Mouse (Mus musculus) intestine, embryonic 14.5 days (tissue): ENCODE measurements around the gene Mrpl14. TPM values are rescaled to one million over a fixed set of nuclear protein-coding genes. Genes with fewer than 3 reads are reported as not detected.

Source experiments
- ATAC-seq: fragments of 200-750 bp; cut with Nextera tagmentation; replicated peaks from 2 replicates; pipeline ENCODE4 v1.8.0; 2017; ENCODE audit warnings: low read depth, moderate number of reproducible peaks, moderate TSS enrichment, moderate library complexity; ENCODE audit not compliant: low FRiP score, low TSS enrichment
- DNase-seq: peaks from one replicate; pipeline ENCODE4 v3.0.0-alpha.2; 2018; ENCODE audit warnings: low spot score
- H3K27ac ChIP-seq: fragments of 300-500 bp; sonication (generic); 2 replicates; pipeline ENCODE4 v1.5.1; 2014; ENCODE audit warnings: low read depth, mild to moderate bottlenecking, control low read depth
- H3K27me3 ChIP-seq: fragments of 300-500 bp; sonication (generic); replicated peaks from 2 replicates; pipeline ENCODE4 v1.6.1; 2014; ENCODE audit warnings: low read length, control low read depth; ENCODE audit not compliant: control insufficient read depth, insufficient read depth
- H3K36me3 ChIP-seq: fragments of 300-500 bp; sonication (generic); 2 replicates; pipeline ENCODE4 v1.6.1; 2014; ENCODE audit warnings: low read length, control low read depth; ENCODE audit not compliant: control insufficient read depth, insufficient read depth
- H3K4me1 ChIP-seq: fragments of 300-500 bp; sonication (generic); replicated peaks from 2 replicates; pipeline ENCODE4 v1.6.1; 2014; ENCODE audit warnings: low read length, control low read depth, mixed read lengths; ENCODE audit not compliant: control insufficient read depth, insufficient read depth
- H3K4me2 ChIP-seq: fragments of 300-500 bp; sonication (generic); 2 replicates; pipeline ENCODE4 v1.6.1; 2014; ENCODE audit warnings: low read length
- H3K4me3 ChIP-seq: fragments of 300-500 bp; sonication (generic); 2 replicates; pipeline ENCODE4 v1.5.1; 2014; ENCODE audit warnings: low read depth, low read length, control low read depth, mixed read lengths
- H3K9ac ChIP-seq: fragments of 300-500 bp; sonication (generic); 2 replicates; pipeline ENCODE4 v1.6.1; 2014; ENCODE audit warnings: mild to moderate bottlenecking, low read length
- H3K9me3 ChIP-seq: fragments of 300-500 bp; sonication (generic); 2 replicates; pipeline ENCODE4 v1.6.1; 2016; ENCODE audit warnings: low read length, control low read depth; ENCODE audit not compliant: control insufficient read depth
- WGBS: fragments of 180-500 bp; shearing (Covaris S2); extraction: QIAGEN DNeasy Blood & Tissue Kit; methylation state at CpG from one replicate; pipeline ENCODE4 v1.1.7; 2014; 5-methylcytosine and 5-hydroxymethylcytosine counted together
- polyA plus RNA-seq: library from polyadenylated mRNA; unstranded; fragments of >200 nt; fragmentation: Nextera tagmentation; extraction: Ambion mirVana; gene quantifications from 2 replicates; pipeline ENCODE4 v1.2.1, GENCODE M21; 2014

Mrpl14 gene
- polyA plus RNA-seq, 1 experiment from 2014 or later: 173 TPM

DNA sequence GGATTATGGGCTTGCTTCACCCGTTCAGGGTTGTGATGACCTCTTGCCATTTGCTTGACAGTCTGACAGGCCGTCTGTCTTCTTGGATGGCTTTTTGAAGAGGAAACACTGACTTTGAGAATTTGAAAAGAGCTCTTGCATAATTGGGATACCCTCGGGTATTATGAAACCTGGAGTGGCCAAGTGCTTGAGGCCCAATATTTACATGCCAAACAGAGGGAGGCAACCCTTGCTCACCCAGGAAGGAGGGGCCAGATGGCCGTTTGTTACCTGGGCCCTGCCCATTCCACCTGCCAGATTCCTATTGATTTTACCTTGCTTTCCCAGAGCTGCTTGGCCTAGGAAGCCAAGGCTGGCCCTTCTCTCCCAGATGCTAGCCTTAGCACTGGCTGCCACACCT, 16.1 kb downstream of the Mrpl14 start:
- Histone ChIP-seq H3K27me3 (no peaks in the 10 kb centered on the region), H3K27ac (no peak overlapping the region), H3K4me1 (no peaks in the 10 kb centered on the region), H3K4me3 (no peak overlapping the region), H3K9me3 (no peaks in the 10 kb centered on the region), H3K4me2 (no peak overlapping the region), H3K36me3 (peaks cover 12% of the 10 kb centered on the region), H3K9ac (no peak overlapping the region)
- no peak for ATAC-seq
- whole genome bisulfite sequencing: 47% methylated on average over 4 of the region's 4 CpGs
- DNase-seq: no peak

DNA sequence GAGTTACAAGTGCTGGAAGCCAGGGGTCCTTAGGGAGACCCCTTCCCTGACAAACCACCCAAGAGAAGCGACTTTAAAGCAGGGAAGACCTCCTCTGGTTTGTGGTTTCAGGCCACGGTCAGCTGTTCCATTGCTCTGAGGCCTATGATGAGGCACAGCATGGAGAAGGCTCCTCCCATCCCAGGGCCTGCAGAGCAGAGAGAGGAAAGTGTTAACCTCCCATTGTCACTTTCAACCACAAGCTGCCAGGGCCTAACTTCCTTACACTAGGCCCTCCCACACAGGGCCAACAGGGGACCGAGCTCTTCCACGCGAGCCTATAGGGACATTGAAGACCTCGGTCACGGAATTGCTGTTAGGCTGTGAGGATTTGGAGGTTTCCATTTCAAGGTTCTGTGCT, 17.1 kb downstream of the Mrpl14 start:
- 63% methylated on average over 7 of the region's 7 CpGs for WGBS
- Histone ChIP-seq H3K27me3 (no peaks in the 10 kb centered on the region), H3K36me3 (peaks cover 6% of the 10 kb centered on the region), H3K4me2 (no peak overlapping the region), H3K9me3 (no peaks in the 10 kb centered on the region), H3K4me3 (no peak overlapping the region), H3K4me1 (no peaks in the 10 kb centered on the region), H3K27ac (no peak overlapping the region), H3K9ac (no peak overlapping the region)
- DNase-seq (no peak), ATAC-seq (no peak)

DNA sequence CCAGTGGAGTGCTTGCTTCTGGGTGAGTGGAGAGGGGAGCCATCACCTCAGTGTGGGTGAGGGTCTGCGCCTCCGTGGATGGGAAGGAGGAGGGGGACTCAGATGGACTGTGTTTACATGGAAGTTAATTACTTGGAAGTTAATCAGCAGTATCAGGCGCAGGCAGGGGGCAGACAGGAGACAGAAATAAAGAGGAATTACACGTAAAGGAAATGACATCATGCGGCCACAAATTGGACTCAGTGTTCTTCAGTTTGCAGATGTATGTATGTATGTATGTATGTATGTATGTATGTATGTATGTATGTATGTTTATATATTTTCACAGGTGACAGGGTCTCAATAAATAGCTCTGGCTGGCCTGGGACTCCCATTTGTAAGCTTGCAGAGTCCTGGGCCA, 20.7 kb downstream of the Mrpl14 start:
- WGBS: 70% methylated on average over 5 of the region's 5 CpGs
- Histone ChIP-seq H3K27me3 (no peaks in the 10 kb centered on the region), H3K4me3 (no peak overlapping the region), H3K4me2 (no peak overlapping the region), H3K9ac (no peak overlapping the region), H3K4me1 (no peaks in the 10 kb centered on the region), H3K27ac (no peak overlapping the region), H3K9me3 (no peaks in the 10 kb centered on the region), H3K36me3 (no peaks in the 10 kb centered on the region)
- no peak for ATAC-seq
- DNase-seq: no peak

DNA sequence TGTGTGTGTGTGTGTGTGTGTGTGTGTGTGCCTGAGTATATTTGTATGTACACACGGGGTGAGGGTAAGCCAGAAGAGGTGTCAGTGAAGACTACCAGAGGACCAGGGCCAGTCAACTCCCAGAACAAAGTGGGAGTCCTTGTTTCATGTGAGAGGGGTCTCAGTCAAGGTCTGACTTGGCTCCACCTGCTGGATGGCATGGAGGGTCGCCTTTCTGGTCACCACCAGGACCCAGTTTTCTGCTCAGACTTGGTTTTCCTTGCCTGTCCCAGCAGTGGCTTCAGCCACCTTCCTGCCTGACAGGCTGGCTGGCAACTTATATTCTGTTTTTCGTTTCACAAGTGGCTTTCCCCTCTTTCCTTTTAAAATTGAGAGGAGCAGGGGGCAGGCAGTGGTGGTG, 21.3 kb downstream of the Mrpl14 start:
- ATAC-seq: no peak
- Histone ChIP-seq H3K9me3 (no peaks in the 10 kb centered on the region), H3K9ac (no peak overlapping the region), H3K36me3 (no peaks in the 10 kb centered on the region), H3K4me1 (no peaks in the 10 kb centered on the region), H3K27ac (no peak overlapping the region), H3K4me3 (no peak overlapping the region), H3K27me3 (no peaks in the 10 kb centered on the region), H3K4me2 (no peak overlapping the region)
- DNase-seq: no peak
- 31% methylated on average over 3 of the region's 3 CpGs for WGBS

DNA sequence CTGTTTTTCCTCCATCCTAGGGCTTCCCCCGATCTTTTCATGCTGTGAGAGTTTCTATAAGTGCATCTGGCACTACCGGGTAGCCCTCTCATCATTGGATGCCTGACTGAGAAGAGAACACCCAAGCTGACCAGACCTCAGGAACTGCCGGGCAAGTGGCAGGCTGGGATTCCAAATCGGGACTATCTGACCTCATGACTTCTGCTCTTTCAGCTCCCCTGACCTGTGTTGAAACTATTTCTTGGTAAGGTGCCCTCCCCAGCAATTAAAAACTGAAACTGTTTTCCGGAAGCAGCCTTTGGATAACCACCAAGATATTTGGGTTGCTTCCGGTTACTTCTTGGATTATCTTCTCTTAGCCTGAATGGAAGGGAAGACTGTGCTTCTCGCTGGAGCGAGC, 22.1 kb downstream of the Mrpl14 start:
- no peaks in the 10 kb centered on the region for H3K4me1 ChIP-seq
- no peaks in the 10 kb centered on the region for H3K9me3 ChIP-seq
- ATAC-seq (no peak), DNase-seq (no peak)
- no peaks in the 10 kb centered on the region for H3K36me3 ChIP-seq
- no peak overlapping the region for H3K4me2 ChIP-seq
- 83% methylated on average over 8 of the region's 8 CpGs for WGBS
- H3K27me3 ChIP-seq: no peaks in the 10 kb centered on the region
- no peak overlapping the region for H3K27ac ChIP-seq
- H3K4me3 ChIP-seq: no peak overlapping the region
- H3K9ac ChIP-seq: no peak overlapping the region

DNA sequence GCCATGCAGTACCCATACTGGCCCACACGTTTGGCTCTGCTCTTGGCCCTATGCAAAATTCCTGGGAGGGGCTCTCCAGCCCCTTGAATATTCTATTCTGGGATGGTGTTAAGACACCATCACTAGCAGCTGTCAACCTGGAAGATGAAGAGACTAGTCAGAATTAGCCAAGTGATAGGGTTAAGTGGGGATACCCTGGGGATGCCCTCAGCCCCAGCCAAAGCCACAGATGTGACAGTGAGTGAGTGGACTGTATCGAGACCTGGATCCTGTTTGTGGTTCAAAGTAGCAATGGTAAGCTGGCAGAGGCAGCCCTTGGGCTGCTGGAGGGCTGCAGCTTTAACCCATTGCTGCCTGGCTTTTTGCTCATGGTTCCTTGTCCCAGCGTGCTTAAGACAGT, 23.7 kb downstream of the Mrpl14 start:
- Histone ChIP-seq H3K36me3 (no peaks in the 10 kb centered on the region), H3K4me2 (no peak overlapping the region), H3K9me3 (no peaks in the 10 kb centered on the region), H3K4me1 (no peaks in the 10 kb centered on the region), H3K27me3 (no peaks in the 10 kb centered on the region), H3K4me3 (no peak overlapping the region), H3K27ac (no peak overlapping the region), H3K9ac (no peak overlapping the region)
- ATAC-seq (no peak), DNase-seq (no peak)
- 37% methylated on average over 3 of the region's 3 CpGs for WGBS

DNA sequence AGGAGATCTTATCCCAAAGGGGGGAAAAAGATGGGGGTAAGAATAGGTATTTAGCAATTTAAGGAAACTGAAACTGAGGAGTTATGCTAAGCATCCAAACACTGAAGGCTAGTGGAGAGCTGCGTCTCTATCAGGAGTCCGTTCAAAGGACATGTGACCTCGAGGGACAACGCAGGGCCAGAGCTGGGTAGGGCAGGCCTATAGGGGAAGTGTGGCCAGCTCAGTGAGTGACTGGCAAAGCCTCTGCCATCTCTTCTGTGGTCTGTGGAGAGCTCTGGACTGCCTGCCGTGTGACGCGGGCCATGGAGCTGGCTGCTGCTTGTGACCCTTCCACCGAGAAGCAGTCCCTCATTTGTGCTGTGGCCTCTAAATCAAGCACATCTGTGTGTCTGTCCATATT, 24.3 kb downstream of the Mrpl14 start:
- 77% methylated on average over 8 of the region's 8 CpGs for WGBS
- ATAC-seq: no peak

DNA sequence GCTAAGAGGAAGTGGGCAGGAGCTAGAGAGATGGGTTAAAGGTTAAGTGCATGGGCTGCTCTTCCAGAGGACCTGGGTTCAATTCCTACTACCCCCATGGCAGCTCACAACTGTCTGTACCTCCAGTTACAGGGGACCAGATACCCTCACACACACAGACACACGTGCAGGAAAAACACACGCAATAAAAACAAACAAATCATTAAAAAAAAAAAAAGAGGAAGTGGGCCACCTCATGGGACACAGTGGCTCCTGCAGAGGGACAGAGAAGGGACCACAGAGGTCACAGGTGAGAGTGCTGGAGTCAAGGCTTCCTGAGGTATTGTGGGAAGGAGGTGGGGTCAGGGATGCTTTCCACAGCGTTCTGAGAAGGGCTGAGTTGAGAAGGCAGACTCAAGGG, 25.4 kb downstream of the Mrpl14 start:
- ATAC-seq: no peak
- 36% methylated on average over 3 of the region's 3 CpGs for WGBS
- no peaks in the 10 kb centered on the region for H3K36me3 ChIP-seq

More for the DNA sequence above, 24.3 kb downstream of the Mrpl14 start:
- Histone ChIP-seq H3K27me3 (no peaks in the 10 kb centered on the region), H3K9me3 (no peaks in the 10 kb centered on the region), H3K4me1 (no peaks in the 10 kb centered on the region), H3K4me3 (no peak overlapping the region), H3K4me2 (no peak overlapping the region), H3K36me3 (no peaks in the 10 kb centered on the region), H3K9ac (no peak overlapping the region), H3K27ac (no peak overlapping the region)
- no peak for DNase-seq

DNA sequence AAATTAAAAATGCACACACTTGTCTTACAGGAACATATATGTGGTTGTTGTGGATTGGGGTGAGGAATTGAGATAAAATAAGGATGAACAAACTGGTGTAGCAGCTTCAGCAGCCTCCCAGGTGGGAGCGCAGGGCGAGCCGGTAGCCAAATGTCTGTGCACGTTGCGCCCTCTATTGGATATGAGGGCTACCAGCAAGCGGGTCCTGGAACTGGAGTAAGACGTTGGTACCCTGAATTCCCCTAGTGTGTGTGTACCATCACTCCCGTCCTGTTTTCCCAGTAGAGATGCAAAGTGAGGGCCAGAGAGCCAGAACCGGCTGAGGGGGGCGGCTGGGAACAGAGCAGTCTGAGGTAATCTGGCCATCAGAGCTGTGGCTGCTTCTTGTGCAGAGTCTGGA, 32.2 kb downstream of the Mrpl14 start:
- no peak for ATAC-seq
- Histone ChIP-seq H3K4me1 (peaks cover 3% of the 10 kb centered on the region; the same call in 1 of the 2 replicates), H3K9me3 (no peaks in the 10 kb centered on the region), H3K4me2 (no peak overlapping the region), H3K36me3 (no peaks in the 10 kb centered on the region), H3K4me3 (no peak overlapping the region), H3K9ac (no peak overlapping the region), H3K27me3 (no peaks in the 10 kb centered on the region), H3K27ac (no peak overlapping the region)
- peak; percentile 77 for DNase-seq
- 5% methylated on average over 10 of the region's 10 CpGs for WGBS

More for the DNA sequence above, 25.4 kb downstream of the Mrpl14 start:
- H3K4me2 ChIP-seq: no peak overlapping the region
- H3K27me3 ChIP-seq: no peaks in the 10 kb centered on the region
- H3K4me1 ChIP-seq: no peaks in the 10 kb centered on the region
- no peaks in the 10 kb centered on the region for H3K9me3 ChIP-seq
- no peak overlapping the region for H3K4me3 ChIP-seq
- H3K9ac ChIP-seq: no peak overlapping the region
- H3K27ac ChIP-seq: no peak overlapping the region
- no peak for DNase-seq
